Mouse (Mus musculus): ENCODE data around the gene Myh8. TPM values are rescaled to one million over a fixed set of nuclear protein-coding genes. Genes with fewer than 3 reads are reported as not detected.

Gene Myh8
- polyA plus RNA-seq, 1 experiment from 2014 or later = 13.5 TPM

Other genes with a start within 250 kb of the Myh8 start
- gene Adprm, start 224.5 kb upstream of the Myh8 start, polyA plus RNA-seq (2015; fragmentation: Nextera tagmentation; extraction: Ambion mirVana) = 9.9 and 10.3 TPM in 2 replicates
- gene Sco1, start 224.5 kb upstream of the Myh8 start, polyA plus RNA-seq (2015; fragmentation: Nextera tagmentation; extraction: Ambion mirVana) = 5.9 and 6.7 TPM in 2 replicates
- gene Myh3, start 198.8 kb upstream of the Myh8 start, polyA plus RNA-seq (2015; fragmentation: Nextera tagmentation; extraction: Ambion mirVana) = 5.0 and 7.3 TPM in 2 replicates
- gene Myh2, start 106.1 kb upstream of the Myh8 start, polyA plus RNA-seq (2015; fragmentation: Nextera tagmentation; extraction: Ambion mirVana) = 0.05 TPM in 1 of 2 replicates, not detected in the other
- gene Myh1, start 77.1 kb upstream of the Myh8 start, polyA plus RNA-seq (2015; fragmentation: Nextera tagmentation; extraction: Ambion mirVana) = 0.06 and 0.09 TPM in 2 replicates
- gene Myh4, start 39.1 kb upstream of the Myh8 start, polyA plus RNA-seq (2015; fragmentation: Nextera tagmentation; extraction: Ambion mirVana) = 0.09 and 0.20 TPM in 2 replicates
- gene Myh13, start 44.5 kb downstream of the Myh8 start, polyA plus RNA-seq (2015; fragmentation: Nextera tagmentation; extraction: Ambion mirVana) = not detected in 2 replicates
- 2.0 and 2.2 TPM in 2 replicates for gene Gas7, start 178.3 kb downstream of the Myh8 start, polyA plus RNA-seq (2015; fragmentation: Nextera tagmentation; extraction: Ambion mirVana)

Measured in liver, embryonic 15.5 days (tissue).